Mouse (Mus musculus): ENCODE data around the gene Zmiz1.

Zmiz1 gene

DNA sequence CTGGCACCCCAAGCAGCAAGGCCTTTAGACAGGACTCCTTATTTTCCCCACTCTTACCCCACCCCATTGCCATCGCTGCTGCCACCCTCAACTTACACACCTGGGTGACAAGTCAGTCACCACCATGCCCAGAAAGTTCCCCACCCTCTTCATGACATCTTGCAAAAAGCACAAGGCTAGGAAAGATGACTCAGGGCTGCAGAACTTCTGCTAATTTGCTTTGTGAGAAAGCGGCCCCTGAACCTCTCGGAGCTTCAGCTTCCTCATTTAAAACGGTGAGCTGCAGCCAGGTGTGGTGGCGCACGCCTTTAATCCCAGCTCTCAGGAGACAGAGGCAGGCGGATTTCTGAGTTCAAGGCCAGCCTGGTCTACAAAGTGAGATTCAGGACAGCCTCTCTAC, 141.4 kb downstream of the Zmiz1 start:
- no peak for DNase-seq

DNA sequence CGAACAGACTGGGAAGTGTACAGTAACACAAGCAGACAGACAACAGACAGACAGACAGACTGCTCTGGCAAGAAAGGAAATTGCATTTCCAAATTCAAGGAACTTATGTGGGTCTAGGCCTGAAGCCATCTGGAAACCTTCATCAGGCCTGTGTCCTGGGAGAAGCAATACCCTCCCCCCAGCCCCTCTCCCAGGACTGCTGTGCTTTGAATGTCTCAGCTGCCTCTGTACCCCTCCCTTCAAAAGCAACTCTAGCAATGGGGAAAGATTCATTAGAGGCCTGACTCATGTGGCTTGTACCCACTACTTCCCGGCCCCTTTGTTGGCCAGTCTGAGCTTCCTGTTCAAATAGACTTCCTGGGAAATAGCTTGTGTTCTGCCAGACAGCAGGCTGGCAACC, 142.0 kb downstream of the Zmiz1 start:
- DNase-seq = no peak

DNA sequence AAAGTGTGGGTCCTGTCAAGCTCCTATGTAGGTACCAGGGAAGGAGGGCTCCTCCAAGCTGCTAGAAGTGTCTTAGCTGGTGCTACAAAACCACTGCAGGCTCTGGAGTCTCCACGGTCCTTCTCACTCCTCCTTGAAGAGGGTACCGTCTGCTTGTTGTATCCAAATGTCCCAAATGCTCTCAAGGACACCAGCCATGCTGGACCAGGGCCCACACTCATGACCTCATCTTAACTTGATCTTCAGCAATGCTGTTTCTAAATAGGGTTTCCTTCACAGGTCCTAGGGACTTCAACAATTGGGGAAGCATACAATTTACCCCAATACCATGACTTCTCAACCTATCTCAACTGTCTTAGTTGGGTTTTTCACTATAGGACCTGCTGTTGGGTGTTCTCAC, 143.0 kb downstream of the Zmiz1 start:
- no peak for DNase-seq

DNA sequence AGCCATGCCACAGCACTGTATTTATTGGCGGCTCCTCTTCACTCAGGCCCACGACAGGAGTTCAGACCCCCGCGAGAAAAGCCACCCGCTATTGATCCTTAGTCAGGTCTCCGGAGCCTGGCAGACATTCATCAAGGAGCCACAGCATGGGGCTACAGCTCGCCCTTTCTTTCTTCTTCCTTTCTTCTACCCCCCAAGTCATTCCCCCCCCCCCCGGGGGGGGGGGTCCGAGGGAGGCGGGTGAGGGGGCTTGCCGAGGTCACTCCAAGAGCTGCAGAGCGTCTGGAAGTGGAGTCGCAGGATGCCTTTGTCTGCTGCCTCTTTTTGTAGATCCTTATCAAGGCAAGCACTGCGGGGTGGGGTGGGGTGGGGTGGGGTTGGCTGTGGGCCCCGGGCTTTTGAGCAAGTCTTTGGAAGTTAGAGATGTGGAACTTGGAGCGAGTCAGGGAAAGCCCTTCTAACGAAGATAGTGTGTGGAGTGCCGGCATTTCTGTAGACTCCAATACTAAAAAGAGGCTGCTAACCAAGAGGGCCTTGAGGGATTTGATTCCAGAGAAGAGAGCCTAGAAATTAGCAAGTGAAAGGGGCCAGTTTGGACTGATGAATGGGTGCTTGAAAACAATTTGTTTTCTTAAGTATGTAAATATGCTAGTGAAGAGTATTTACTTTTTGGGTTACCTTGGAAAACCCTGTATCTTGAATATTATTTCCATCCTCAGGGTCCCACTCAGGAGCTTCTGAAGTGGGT, 145.6 kb downstream of the Zmiz1 start:
- no peak for DNase-seq

DNA sequence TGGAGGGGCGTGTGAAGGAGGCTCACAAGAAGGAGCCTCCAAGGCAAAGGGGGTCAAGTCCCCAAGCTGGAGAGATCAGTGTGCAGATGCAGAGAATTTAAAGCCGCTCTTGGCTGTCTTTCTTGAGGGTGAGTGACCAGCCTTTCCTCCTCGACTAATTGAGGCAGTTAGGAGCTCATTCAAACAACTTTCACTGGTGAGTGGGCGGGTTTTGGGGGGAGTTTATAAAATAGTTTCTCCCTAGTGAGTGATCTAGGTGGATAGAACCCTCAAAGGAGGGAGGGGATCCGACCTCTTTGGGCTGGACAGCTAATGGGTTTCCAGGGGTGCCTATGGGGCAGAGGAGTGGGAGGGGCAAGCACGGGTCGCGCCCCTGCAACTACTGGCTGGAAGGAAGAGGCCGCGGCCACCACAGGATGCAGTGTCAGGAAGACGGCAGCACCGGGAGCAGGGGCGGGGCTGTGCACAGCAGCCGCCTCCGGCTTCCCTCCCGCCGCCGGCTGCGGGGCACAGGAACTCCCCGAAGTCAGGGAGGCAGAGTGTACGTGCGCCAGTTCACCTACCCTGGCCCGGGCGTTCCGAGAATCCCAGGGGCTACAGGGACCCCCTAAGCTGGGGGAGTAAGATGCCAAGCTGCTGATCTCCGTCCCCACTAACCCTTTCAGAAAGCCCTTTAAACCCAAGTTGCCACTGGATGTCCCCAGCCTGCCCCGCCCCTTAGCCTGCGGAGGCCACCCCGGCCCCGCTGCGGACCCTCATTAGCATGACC, 147.6 kb downstream of the Zmiz1 start:
- DNase-seq = no peak

DNA sequence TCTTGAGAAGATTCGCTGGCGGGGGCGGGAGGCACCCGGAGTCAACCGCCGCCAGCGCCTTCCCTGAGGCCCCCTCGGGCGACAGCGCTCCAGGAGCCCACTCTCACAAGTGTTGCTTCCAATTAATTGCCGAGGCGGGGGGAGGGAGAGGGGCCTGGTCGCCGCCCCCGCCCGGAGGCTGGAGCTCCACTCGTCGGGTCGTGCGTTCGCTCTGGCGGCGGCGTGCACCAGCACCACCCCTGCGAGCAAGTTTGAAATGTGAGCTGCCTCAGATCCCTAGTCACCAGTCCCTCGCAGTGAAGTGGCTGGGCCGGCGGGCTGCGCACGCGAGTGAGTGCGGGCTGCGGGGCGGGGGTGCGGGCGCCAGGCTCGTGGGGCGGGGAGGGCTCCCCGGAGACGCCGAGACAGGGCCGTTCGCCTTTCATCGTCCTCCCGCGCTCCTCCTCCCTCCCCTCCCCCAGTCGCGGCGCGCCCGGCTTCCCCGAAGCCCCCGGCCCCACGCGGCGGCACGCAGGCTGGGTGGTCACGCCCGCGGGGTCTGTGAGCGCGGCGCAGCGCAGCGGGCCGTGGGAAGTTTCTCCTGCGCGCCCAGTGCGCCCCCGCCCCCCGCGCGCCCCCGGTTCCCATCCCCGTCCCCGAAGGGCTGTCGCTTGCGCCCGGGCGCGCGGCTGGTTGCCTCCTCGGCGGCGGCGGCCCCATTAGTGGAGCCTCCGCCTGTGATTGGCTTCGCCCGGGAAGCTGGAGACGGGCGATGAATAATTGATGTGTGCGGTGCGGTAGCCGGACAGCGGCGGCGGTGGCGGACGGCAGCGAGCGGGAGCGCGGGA, 148.4 kb downstream of the Zmiz1 start:
- no peak for DNase-seq

DNA sequence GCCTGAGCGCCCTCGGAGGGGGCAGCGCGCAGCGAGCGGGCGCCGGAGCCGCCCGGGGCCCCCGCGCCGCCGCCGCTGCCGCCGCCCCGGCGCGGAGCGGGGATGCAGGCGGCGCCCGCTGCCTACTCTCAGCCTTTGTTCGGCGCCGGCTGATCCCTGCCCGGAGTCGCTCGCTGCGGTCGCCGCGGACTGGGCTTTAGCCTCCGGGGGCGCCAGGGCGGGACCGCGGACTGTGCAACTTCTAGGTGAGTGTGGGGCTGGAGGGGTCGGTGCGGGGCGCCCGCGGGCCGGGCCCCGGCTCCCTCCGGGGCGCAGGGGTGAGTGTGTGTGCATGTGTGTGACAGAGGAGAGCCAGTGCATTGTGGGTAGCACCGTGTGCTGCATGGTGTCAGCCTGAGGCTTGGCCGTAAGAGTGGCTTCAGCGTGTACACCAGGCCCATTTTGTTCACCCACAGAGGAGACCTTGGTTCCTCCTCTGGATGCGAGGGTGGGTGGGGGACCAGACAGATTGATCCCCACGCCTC, 149.0 kb downstream of the Zmiz1 start:
- no peak for DNase-seq

DNA sequence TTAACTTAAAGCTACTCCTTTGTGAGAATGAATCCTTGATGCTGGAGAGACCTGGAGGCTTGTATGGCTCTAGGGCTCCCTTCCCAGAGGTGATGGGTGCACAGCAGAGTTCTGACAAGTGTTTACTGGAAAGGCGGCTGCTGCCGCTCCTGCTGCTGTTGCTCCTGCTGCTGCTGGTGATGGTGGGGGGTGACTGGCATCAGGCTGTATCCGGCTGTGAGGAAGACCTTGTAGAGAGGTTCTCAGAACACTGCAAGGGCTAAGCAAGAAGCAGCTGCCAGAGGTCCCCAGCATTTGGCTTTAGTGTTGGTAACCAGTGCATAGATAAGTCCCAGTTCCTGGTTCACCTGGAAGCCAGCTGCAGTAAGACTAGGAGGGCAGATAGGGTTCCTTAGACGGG, 149.6 kb downstream of the Zmiz1 start:
- DNase-seq = no peak

DNA sequence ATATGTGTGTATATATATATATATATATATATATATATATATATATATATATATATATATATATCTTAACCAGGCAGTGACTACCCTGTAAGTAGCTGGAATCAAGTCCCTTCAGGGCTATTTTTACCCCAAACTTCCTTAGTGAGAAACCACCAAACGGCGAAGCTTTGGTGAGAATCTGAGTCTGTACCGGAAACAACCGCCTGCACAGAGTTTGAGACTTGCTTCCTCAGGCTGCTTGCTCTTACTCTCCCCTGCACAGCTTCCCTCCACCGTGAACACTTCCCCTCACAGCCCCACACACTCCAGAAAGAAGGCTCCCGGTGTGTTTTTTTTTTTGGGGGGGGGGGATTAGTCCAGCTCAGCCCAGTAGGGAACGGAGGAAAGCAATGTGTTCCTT, 150.4 kb downstream of the Zmiz1 start:
- no peak for DNase-seq

DNA sequence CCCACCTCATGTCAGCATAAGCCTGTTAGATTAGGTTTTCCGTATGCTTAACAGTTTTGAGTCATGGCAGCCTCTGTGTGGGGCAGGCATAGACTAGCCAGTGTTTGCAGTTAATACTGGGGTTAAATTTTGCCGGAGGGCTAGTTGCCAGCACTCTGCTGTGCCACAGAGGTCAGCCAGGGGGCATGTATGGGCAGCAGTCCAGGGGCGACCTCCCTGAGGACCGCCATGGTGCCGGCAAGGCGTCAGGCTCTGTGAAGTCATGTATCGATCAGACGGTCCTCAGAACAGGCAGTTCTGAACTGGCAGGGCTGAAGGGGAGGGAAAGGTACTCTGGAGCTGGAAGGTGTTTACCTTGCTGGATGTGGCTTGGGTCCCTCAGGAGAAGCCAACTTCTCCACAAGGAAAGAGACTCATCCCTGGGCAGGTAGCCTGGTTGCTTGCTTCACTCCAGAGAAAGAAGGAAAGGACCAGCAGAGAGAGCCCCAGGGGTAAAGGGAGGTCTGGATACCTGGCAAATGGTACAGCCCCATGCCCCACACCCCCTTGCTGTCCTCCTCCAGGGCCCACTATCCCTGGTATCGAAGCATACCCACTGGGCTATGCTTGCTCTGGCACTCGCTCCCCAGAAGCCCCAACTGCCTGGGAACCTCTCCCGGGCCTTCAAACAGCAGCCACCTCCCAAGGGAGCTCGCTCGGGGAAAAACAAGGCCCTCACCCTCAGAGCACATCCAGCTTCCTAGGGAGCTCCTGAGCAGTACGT, 151.6 kb downstream of the Zmiz1 start:
- no peak for DNase-seq

DNA sequence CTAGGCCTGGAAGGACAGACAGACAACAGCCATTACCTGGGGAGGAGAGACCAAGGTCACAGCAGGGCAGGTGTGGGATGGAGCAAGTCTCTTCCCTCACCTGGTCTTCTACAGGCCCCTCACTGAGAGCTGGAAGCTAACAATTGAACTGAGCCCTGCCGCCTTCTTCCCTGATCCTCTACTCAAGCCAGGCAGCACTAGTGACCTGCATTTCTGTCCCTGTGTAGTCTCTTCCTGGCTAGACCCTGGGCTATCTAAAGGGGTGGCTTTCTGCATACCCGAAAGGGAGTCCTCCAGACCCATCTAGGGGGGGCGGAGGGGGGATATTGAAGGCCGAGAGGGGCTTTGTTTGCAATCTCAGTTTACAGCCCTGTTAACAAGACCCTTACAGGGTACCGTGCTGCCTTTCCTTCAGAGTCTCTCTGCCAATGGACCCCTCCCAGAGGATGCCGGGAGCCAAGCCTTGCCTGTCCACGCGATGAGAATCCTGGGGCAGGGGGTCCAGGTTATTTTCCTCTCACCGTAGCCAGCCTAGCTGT, 152.2 kb downstream of the Zmiz1 start:
- no peak for DNase-seq

DNA sequence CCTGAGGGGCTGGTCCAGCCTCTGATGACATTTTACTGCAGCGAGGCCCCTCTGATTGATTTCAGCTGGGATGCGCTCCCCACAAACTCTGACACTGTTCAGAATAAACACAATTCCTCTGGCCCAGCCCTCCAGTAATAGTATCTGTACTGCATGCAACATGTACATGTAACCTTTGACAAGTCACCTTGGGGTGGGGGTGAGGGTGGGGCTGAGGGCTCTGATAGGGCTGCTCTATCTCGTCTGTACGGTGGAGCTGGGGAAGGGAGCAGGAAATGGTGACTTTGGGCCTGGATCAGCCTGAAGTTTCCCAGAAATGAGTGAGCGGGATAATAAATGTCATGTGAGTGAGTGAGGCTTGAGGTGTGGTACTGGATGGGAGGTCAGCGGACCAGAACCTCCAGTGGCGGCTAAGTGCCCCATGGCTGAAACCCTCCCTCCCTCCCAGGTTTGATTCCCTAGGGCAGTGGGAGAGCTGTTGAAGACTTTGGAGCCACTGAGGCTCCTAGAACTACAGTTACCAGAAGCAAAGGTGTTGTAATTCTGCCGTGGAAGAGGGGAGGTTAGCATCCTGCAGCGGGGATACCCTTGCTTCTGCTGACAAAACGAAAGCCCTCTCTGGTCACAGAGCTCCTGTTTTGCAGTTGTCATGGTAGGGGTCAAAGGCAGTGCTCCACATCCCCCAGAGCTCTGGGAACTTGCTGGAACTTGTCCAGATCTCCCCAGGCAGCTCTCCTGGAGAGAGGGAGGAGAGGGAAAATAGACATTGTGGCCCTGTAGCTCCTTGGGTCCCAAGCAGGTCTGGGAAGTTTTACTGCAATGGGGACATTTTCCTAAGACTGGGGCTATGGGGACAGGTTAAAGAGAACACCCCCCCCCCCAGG, 153.1 kb downstream of the Zmiz1 start:
- no peak for DNase-seq

DNA sequence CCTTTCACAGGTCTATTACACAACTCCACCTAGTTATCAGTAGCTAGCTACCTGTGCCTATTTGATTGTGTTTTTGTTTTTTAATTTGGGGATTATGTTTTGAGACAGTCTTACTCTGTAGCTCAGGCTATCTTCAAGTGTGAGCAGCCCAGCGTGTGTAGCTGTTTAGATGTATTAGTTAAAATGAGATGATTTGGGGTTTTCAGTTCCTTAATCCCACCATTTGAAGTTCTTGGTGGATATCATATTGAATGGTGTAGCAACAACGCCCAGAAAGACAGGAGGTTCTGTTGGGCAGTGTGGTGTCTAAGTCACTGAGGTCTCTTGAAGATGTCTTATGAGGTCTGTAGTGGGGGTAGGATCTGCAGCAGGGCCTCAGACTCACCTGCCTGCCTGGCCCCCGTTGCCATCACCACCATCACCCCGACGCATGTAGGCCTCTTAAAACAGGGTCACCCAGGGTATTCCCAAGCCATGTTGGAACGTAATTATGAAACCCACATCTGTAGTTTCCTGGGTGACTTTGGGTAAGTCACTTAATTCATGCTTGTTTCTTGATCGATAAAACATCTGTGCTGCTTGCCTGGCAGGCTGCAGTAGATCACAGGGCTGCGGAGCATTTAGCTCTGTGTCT, 155.1 kb downstream of the Zmiz1 start:
- DNase-seq = no peak

DNA sequence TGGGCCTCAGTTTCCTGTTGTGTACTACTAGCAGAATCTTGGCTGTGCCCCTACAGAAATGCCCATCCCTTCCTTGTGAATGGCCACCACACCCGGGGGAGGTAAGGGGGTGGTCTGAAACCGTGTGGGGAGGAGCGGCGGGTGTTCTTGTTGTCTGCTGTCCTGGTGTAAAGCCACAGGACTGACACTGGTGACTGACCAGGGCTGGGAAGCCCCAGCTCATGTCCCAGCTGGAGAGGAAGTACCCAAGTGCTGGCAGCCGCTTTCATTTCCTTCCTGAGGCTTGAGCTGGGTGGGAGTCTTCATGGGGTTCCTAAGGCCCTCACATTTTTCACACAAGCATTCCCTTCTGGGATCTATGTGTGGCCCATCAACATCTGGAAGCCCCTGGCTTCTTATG, 155.7 kb downstream of the Zmiz1 start:
- no peak for DNase-seq

DNA sequence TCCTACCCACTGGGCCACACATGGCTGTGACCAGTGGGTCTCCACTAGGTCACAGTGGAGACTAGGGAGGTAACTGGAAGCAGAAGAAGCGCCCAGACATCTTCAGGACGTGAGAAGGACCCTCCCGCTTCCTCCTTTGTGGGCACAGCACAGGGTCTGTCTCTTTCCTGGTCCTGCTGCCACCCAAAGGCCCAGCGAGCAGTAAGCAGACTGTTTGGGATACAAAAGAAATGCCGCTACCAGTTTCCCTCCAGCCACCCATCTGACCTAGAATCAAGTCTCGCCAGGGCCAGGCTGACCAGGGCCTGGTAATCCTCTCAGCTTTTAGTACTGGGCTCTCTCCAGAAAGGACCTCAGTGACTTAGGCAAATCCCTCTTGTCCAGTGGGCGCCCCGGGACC, 156.6 kb downstream of the Zmiz1 start:
- no peak for DNase-seq

DNA sequence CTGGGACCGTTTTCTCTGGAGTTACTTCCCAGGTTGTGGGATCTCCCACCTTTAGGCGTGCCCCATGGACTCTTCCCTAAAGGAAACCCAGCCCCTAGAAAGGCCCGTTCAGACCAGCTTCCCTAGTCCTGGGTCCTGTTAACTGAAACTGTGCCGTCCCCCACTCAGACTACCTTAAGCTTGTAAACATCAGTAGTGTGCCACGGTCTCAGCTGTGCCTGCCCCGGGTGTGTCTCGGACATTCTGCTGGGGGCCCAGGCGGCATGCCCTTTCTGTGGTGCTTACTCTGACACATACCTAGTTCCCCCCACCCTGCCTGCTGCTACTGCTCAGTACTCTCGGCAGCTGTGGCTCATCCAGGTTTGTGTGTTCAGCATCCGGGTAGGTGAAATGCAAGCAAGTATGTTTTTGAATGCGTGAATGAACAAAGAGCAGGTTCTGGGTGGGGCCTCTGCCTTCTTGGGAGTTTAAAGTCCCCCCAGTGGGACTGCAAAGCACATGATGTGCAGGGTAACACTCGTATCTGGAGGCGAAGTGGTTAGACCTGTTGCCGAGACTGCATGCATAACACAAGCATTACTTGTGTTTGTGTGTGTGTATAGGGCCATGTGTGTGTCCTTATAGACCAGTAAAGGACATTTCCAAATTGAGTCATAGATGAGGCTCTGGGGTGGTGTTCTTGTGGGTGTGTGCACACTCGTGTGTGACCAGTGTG, 157.2 kb downstream of the Zmiz1 start:
- no peak for DNase-seq

DNA sequence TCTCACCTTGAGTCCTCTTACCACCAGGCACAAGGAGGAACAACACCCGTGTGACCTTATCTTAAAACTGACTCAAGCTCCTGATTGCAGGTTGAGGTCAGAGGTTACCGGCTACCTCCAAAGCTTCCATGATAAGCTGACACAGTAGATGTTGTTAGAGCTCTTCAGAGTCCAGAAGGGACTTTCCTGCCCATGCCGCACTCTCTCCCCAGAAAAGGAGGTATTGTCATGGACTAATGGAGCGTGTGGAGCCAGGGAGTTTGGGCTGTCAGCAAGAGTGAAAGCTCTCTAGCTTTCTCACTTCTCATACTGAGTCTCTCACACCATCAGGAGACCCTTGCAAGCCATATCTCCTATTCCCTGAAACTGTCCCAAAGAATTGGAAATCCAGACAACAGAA, 158.3 kb downstream of the Zmiz1 start:
- no peak for DNase-seq

DNA sequence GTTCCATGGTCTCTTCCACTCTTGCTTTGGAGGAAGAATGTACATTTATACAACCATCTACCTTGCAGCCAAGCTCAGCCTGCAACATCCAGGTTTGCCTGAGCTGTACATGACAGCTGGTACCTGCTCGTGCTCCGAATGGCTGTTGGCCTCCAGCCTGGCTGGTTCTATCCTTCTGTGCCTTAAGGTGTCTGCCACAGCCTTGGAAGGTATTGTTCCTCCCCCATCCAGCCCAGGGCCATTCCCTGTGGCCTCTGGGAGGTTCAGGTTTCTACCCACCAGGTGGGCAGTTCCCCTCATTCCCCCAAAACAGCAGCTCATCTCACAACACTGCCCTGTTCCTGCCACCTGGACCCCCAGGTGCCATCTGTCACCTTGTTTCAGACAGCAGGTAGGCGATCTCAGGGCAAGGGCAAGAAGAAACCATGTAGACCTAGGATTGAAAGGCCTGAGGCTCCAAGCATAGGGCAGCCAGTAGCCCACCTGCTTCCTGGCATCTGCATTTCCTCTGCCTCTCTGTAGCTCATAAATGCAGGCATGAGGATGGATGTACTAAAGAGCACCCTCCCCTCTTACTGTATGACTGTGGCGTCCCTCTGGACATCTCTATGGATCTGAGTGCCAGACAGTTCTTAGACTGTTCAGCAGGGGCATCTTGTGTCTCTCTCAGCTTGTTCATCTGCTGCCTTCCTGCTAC, 160.2 kb downstream of the Zmiz1 start:
- DNase-seq = no peak

DNA sequence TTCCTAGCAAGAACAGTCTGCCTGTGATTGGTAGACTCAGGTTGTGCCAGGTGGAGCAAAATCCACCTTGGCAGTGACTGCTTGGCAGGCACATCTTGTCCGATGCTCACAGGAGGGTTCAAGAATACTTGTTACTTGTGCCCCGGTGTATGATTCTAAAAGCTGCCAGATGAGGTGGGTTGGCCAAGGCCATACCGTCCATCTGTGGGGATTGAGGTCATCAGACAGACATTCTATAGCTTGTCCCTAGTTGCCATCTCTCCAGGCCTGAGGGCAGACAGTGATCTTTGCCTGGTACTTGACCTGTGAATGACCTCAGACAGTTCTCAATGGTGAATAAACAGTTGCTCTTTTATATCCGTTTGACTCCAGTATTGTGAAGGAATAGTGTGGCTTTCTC, 161.8 kb downstream of the Zmiz1 start:
- DNase-seq = no peak

DNA sequence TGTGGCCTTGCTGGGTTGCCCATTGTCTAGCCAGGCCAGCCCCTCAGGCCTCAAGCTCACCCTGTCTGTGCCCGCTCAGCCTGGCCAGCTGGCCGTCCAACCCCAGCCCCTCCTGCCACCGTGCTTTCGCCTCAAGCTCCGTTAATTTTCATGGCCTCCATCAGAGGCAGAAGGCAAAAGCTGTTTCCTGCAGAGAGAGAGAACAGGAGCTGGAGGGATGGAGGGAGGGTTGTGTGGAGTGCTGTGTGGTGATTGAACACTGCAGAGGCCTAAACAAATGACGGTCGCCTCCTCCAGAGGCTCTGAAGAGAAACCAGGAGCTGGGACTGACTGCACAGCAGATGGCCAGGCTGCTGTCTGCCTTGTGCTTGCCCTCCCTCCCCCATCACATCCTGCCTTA, 164.7 kb downstream of the Zmiz1 start:
- no peak for DNase-seq

Measured in cerebellum, adult 8-10 months (tissue).